10 mouse cellular contexts compared by ENCODE assay signal in the genomic region with DNA sequence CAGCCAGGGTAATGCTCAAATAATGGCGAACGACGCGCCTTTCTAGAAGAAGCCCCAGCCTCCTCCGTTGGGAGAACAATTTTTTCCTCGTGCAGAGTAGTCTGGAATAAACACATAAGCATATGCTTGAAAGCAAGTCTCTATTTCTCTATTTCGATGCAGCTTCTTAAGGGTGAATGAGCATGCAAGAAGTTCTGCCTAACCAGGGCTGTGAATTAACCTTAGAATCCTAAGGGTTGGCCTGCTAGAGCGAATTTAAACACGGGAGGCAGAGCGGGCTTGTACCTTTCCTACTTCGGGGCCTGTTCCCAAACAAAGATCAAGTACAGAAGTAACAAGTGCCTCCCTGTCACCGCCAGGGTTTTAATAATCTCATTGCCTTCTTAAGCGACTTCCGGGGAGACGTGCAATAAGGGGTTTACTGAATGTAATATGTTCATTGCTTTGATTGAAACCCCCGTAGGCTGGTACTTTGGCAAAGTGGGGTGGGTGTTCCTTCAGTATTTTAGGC. TPM values are rescaled to one million over a fixed set of nuclear protein-coding genes. Genes with fewer than 3 reads are reported as not detected.
DNase-seq lines count a peak whose midpoint lies in the region; ATAC-seq and TF ChIP-seq lines count a peak whose summit lies in the region.
"Had no signal": no experiment of that assay in that cellular context is flagged by ENCODE, and none has a peak within 500 bp of the region (broad histone marks: within the 10 kb centered on the region; RNA-seq: fewer than 3 reads in every experiment).

No protein-coding gene starts in this region.

- TF ChIP-seq POLR2A in embryonic fibroblast, embryonic 13.5 days (IDR thresholded peaks at IDR 0.05; ENCODE audit: low read depth, low read length) = no peak

- peak overlapping the region; percentile 98 for H3K9ac ChIP-seq in limb, embryonic 13.5 days
- H3K9ac ChIP-seq in stomach, embryonic 14.5 days (replicated peaks; ENCODE audit: low read depth, low read length) = peak overlapping the region; percentile 33

- no peak for ATAC-seq in limb, embryonic 13.5 days (ENCODE audit: low FRiP score, low read depth)
- no peak for ATAC-seq in stomach, embryonic 14.5 days (ENCODE audit: insufficient number of reproducible peaks, insufficient read depth, low FRiP score, low read depth)

- TF ChIP-seq CTCF in embryonic fibroblast, embryonic 13.5 days (IDR thresholded peaks at IDR 0.05; ENCODE audit: borderline replicate concordance, insufficient read depth, low read length) = no peak

- H3K9me3 ChIP-seq in limb, embryonic 13.5 days = no peaks in the 10 kb centered on the region
- H3K9me3 ChIP-seq in stomach, embryonic 14.5 days (ENCODE audit: control insufficient read depth, low read depth, low read length) = no peaks in the 10 kb centered on the region

- WGBS in limb, embryonic 13.5 days = 10% methylated on average over 16 of the region's 16 CpGs
- WGBS in stomach, embryonic 14.5 days = 29% methylated on average over 16 of the region's 16 CpGs

- peak; percentile 21 to 27 for DNase-seq in kidney, adult 8-10 months
- DNase-seq in kidney, adult 11 months = no peak
- DNase-seq in layer of hippocampus, postnatal 14 days (ENCODE audit: low spot score in 2 of 2) = no peak
- DNase-seq in left cerebral cortex, postnatal 14 days (ENCODE audit: low spot score in 2 of 2) = no peak
- DNase-seq in urinary bladder, postnatal 25 days (ENCODE audit: low spot score) = no peak
- DNase-seq: spleen, adult 18-20 months had no signal

- H3K27ac ChIP-seq in embryonic fibroblast, embryonic 13.5 days (ENCODE audit: insufficient read depth, low read length) = peak overlapping the region; percentile 72
- peak overlapping the region; percentile 99 for H3K27ac ChIP-seq in limb, embryonic 13.5 days
- peak overlapping the region; percentile 87; the same call in 1 of the 2 replicates for H3K27ac ChIP-seq in stomach, embryonic 14.5 days (ENCODE audit: low read length)
- H3K27ac ChIP-seq: layer of hippocampus, adult 2 months had no signal

- peak overlapping the region; percentile 12; the same call in 1 of the 2 replicates for H3K4me3 ChIP-seq in embryonic fibroblast, embryonic 13.5 days (ENCODE audit: insufficient read depth, low read length)
- H3K4me3 ChIP-seq in limb, embryonic 13.5 days = peak overlapping the region; percentile 75
- H3K4me3 ChIP-seq in stomach, embryonic 14.5 days (ENCODE audit: low read depth, low read length) = peak overlapping the region; percentile 67; the same call in 1 of the 2 replicates
- H3K4me3 ChIP-seq: layer of hippocampus, adult 2 months had no signal

- peak overlapping the region; percentile 70 for H3K4me2 ChIP-seq in limb, embryonic 13.5 days (replicated peaks)
- H3K4me2 ChIP-seq in stomach, embryonic 14.5 days (replicated peaks; ENCODE audit: low read depth, low read length) = peak overlapping the region; percentile 79

- intact Hi-C loops in left cerebral cortex, postnatal 14 days (cut with DNase I) = loop anchor here (5.0 kb wide), 1 partner anchor 283 kb away; no protein-coding TSS in a partner anchor

- peaks cover 10% of the 10 kb centered on the region for H3K4me1 ChIP-seq in embryonic fibroblast, embryonic 13.5 days (ENCODE audit: control insufficient read depth, insufficient read depth, low read length)
- H3K4me1 ChIP-seq in limb, embryonic 13.5 days = peaks cover 41% of the 10 kb centered on the region
- peaks cover 20% of the 10 kb centered on the region for H3K4me1 ChIP-seq in stomach, embryonic 14.5 days (ENCODE audit: control insufficient read depth, insufficient read depth, low read length)

- no peaks in the 10 kb centered on the region for H3K36me3 ChIP-seq in limb, embryonic 13.5 days
- no peaks in the 10 kb centered on the region for H3K36me3 ChIP-seq in stomach, embryonic 14.5 days (ENCODE audit: control insufficient read depth, insufficient read depth, low read length)

- H3K27me3 ChIP-seq in limb, embryonic 13.5 days = no peaks in the 10 kb centered on the region; the same call in 1 of the 2 replicates
- H3K27me3 ChIP-seq in stomach, embryonic 14.5 days (ENCODE audit: control insufficient read depth, insufficient read depth, low read length) = no peaks in the 10 kb centered on the region

RNA-seq across cellular contexts. Expression of gene Mecom, which starts 42.0 kb away (rescaled TPM):
- 59.6 and 74.4 TPM in 2 replicates for polyA plus RNA-seq in embryonic fibroblast, embryonic 13.5 days (2011; ENCODE audit: insufficient read length, low read depth, missing spikeins)
- polyA plus RNA-seq in limb, embryonic 13.5 days (2015; fragmentation: Nextera tagmentation; extraction: Ambion mirVana) = 87.4 and 90.7 TPM in 2 replicates
- 85.8 and 101 TPM in 2 replicates for polyA plus RNA-seq in stomach, embryonic 14.5 days (2014; fragmentation: Nextera tagmentation; extraction: Ambion mirVana)
- total RNA-seq in layer of hippocampus, postnatal 14 days (2021) = 1 to 10 TPM; 5.0 to 6.9 TPM
- 1 to 10 TPM; 5.2 to 6.0 TPM for total RNA-seq in left cerebral cortex, postnatal 14 days (2021)

Comparison
In these comparisons a context has a peak if more than half of its experiments do, and no peak if none do; other contexts are left out.
1. DNase-seq: peak in kidney, adult 8-10 months (2 of 2); none in kidney, adult 11 months (single experiment), layer of hippocampus, postnatal 14 days (0 of 2), left cerebral cortex, postnatal 14 days (0 of 2) and urinary bladder, postnatal 25 days (single experiment).
2. H3K4me3 ChIP-seq: peak in every context shown above with its lines; median percentile 75 in limb, embryonic 13.5 days; 67 in stomach, embryonic 14.5 days; 12 in embryonic fibroblast, embryonic 13.5 days.
3. Peak in every context shown above with its lines, with median percentiles within 50 percentile points of each other: H3K27ac ChIP-seq.